23 mouse cellular contexts compared by ENCODE assay signal in the genomic region with DNA sequence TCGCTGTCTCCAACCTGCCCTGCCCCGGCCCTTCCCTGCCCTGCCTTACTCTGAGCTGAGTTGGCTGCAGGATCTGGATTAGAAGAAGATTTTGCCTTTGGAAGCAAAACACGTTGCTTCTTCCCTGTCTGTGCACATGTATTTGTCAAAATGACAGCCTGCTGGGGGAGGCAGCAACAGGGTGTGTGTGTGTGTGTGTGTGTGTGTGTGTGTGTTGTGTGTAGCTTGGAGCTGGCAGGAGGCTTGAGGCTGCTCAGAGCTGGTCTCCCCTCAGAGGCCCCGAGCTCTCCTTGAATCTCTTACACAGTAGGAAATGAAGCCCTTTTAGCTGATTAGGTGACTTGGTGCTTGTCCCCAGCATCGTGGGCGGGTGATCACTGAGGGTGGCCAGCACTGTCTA. TPM values are rescaled to one million over a fixed set of nuclear protein-coding genes. Genes with fewer than 3 reads are reported as not detected.
A peak's percentile ranks its signal among the peaks of the same experiment; 100 is the strongest.
DNase-seq lines count a peak whose midpoint lies in the region; ATAC-seq lines count a peak whose summit lies in the region.
"Had no signal": no experiment of that assay in that cellular context is flagged by ENCODE, and none has a peak within 500 bp of the region (broad histone marks: within the 10 kb centered on the region; RNA-seq: fewer than 3 reads in every experiment).

No protein-coding gene starts in this region.

- no peaks in the 10 kb centered on the region for H3K27me3 ChIP-seq in stomach, embryonic 16.5 days (ENCODE audit: control insufficient read depth, insufficient read depth, low read length)
- H3K27me3 ChIP-seq: embryonic facial prominence, embryonic 15.5 days; heart, embryonic 13.5 days; neural tube, embryonic 13.5 days had no signal

- no peaks in the 10 kb centered on the region for H3K36me3 ChIP-seq in stomach, embryonic 16.5 days (ENCODE audit: control insufficient read depth, insufficient read depth, low read length)
- H3K36me3 ChIP-seq: forebrain, embryonic 12.5 days; heart, embryonic 13.5 days; midbrain, embryonic 10.5 days; neural tube, embryonic 13.5 days had no signal

- ATAC-seq in stomach, embryonic 16.5 days (ENCODE audit: insufficient read depth, low FRiP score): peak; percentile 56
- no peak for ATAC-seq in CD4-positive, CD25-positive, alpha-beta regulatory T cell, adult 4 months

- intact Hi-C loops in left cerebral cortex, postnatal 25 days (cut with DNase I): no loop called here

- no peak overlapping the region for H3K9ac ChIP-seq in stomach, embryonic 16.5 days (ENCODE audit: low read length)
- H3K9ac ChIP-seq: embryonic facial prominence, embryonic 15.5 days; forebrain, embryonic 12.5 days; heart, embryonic 13.5 days; neural tube, embryonic 13.5 days had no signal

- peak; percentile 36 to 51 for DNase-seq in left cerebral cortex, postnatal 25 days (ENCODE audit: low spot score in 2 of 2)
- no peak for DNase-seq in left cerebral cortex, adult 11 months (ENCODE audit: low spot score)
- peak; percentile 45 for DNase-seq in layer of hippocampus, adult 11-12 months (ENCODE audit: low spot score)
- peak; percentile 37 to 60 for DNase-seq in layer of hippocampus, postnatal 14 days (ENCODE audit: low spot score in 2 of 2)
- DNase-seq in cerebellum, adult 9-11 months: no peak
- DNase-seq in yolk sac, embryonic 10.5 days (ENCODE audit: low spot score): no peak
- DNase-seq: adrenal gland, postnatal 36 days; cerebellum, adult 9-10 months; heart, adult 11 months; heart, postnatal 4 days; lung, adult 18-20 months; lung, postnatal 4 days; spleen, adult 18-20 months had no signal

- no peak overlapping the region; the same call in 1 of the 2 replicates for H3K27ac ChIP-seq in stomach, embryonic 16.5 days (ENCODE audit: low read length)
- H3K27ac ChIP-seq: embryonic facial prominence, embryonic 15.5 days; forebrain, embryonic 12.5 days; heart, embryonic 13.5 days; kidney, postnatal 0 days; midbrain, embryonic 10.5 days; neural tube, embryonic 13.5 days had no signal

- H3K4me2 ChIP-seq in stomach, embryonic 16.5 days (ENCODE audit: low read depth, low read length): no peak overlapping the region
- H3K4me2 ChIP-seq: embryonic facial prominence, embryonic 15.5 days; forebrain, embryonic 12.5 days; heart, embryonic 13.5 days; neural tube, embryonic 13.5 days had no signal

- H3K4me1 ChIP-seq in stomach, embryonic 16.5 days (ENCODE audit: control insufficient read depth, insufficient read depth, low read length): peaks cover 7% of the 10 kb centered on the region

- no peak overlapping the region for H3K4me3 ChIP-seq in stomach, embryonic 16.5 days (replicated peaks; ENCODE audit: low read length)
- H3K4me3 ChIP-seq: embryonic facial prominence, embryonic 15.5 days; forebrain, embryonic 12.5 days; heart, embryonic 13.5 days; midbrain, embryonic 10.5 days; neural tube, embryonic 13.5 days had no signal

- 45% methylated on average over 6 of the region's 6 CpGs for WGBS in stomach, embryonic 16.5 days

- H3K9me3 ChIP-seq in stomach, embryonic 16.5 days (replicated peaks; ENCODE audit: control insufficient read depth, low read length): no peaks in the 10 kb centered on the region
- H3K9me3 ChIP-seq: embryonic facial prominence, embryonic 15.5 days; forebrain, embryonic 12.5 days; midbrain, embryonic 10.5 days; neural tube, embryonic 13.5 days had no signal

RNA-seq across cellular contexts. Expression of gene Twist2, which starts 38.7 kb away (rescaled TPM):
- 1 to 10 TPM; 1.1 to 1.6 TPM for total RNA-seq in left cerebral cortex, postnatal 25 days (2021)
- 1 to 10 TPM; 1.9 to 2.5 TPM for total RNA-seq in layer of hippocampus, postnatal 14 days (2021)
- polyA plus RNA-seq in stomach, embryonic 16.5 days (2015; fragmentation: Nextera tagmentation; extraction: Ambion mirVana): 7.0 and 8.1 TPM in 2 replicates
- polyA plus RNA-seq in CD4-positive, CD25-positive, alpha-beta regulatory T cell, adult 4 months (2017; shearing (Covaris generic)): not detected
- total RNA-seq: liver, adult 2 months; monocyte, adult 5-6 weeks had no signal

Comparison
In these comparisons a context has a peak if more than half of its experiments do, and no peak if none do; other contexts are left out.
1. DNase-seq: peak in left cerebral cortex, postnatal 25 days (2 of 2), layer of hippocampus, adult 11-12 months (single experiment) and layer of hippocampus, postnatal 14 days (2 of 2); none in left cerebral cortex, adult 11 months (single experiment), cerebellum, adult 9-11 months (single experiment) and yolk sac, embryonic 10.5 days (single experiment).